Mouse (Mus musculus) thymus, postnatal 0 days (tissue): ENCODE measurements around the gene Lrrc4c. TPM values are rescaled to one million over a fixed set of nuclear protein-coding genes. Genes with fewer than 3 reads are reported as not detected.

ENCODE experiments used
- DNase-seq: peaks from one replicate; pipeline ENCODE4 v3.0.0-alpha.2; 2015; ENCODE audit warnings: low spot score
- microRNA-seq: library from miRNA; unstranded; fragments of <30 nt; microRNA quantifications from one replicate; pipeline ENCODE4, GENCODE M21; 2016; ENCODE audit warnings: borderline number of aligned reads
- polyA plus RNA-seq: library from polyadenylated mRNA; unstranded; fragments of >200 nt; fragmentation: Nextera tagmentation; extraction: Ambion mirVana; gene quantifications from 2 replicates; pipeline ENCODE4 v1.2.1, GENCODE M21; 2015

The Lrrc4c gene
- polyA plus RNA-seq, 1 experiment from 2014 or later, result 0.30 TPM

DNA sequence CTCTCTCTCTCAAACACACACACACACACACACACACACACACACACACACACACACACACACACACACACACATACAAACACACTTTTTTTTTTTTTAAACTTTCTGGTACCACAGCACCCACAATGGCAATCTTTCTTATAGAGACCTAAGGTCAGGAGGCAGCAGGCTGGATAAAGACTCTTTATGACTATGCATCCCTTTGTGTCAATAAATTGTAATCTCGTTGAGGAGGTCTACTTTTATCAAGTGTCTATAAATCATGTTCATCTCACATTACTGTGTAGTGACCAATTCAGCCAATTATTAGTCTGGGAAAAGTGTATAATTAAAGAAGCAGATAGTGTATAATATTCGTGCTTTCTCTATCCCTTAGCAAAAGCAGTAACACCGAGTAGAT is 1286.2 kb downstream of the Lrrc4c start:
- DNase-seq, result no peak

DNA sequence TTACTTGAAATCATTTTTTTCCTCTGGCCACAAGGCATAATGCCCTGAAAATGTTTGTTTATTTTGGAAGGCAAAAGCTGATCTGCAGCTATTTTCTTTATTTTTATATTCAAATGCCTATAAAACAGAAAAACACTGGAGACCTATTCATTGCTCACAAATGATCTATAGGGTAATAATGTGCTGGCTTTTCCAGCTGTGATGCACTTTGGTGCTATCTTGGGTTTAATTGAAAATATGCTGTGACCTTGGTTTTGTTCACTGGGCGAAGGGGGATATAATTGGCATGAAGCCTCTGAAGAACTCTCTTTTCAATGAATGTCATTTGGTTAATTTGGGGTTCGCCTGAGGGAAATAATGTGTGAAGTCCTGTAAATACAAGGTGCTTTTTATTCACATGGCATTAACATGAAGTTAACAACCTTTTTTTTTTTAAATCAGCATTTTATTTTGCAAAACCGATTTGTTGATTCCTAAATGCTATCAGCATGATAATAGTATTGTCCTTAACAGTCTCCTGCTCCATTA is 1286.8 kb downstream of the Lrrc4c start:
- no peak for DNase-seq

DNA sequence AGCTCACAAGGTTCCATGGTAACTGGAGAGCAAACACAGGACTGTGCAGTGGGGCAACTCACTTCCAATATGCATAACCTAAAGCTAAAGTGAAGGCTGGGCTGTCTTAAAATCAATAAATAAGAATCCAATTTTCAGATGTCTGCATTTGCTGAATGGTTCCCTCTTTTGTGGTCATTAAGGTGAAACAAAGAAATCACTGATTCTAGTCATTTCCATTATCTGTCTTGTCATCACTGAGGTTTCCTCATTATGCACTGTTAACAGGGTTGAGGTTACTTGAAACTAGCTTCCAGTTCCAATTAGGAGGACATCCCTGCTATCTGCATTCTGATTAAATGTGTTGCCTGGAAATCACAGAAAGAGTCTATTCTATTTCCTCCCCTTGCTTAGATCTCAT is 1291.5 kb downstream of the Lrrc4c start:
- DNase-seq, result no peak

DNA sequence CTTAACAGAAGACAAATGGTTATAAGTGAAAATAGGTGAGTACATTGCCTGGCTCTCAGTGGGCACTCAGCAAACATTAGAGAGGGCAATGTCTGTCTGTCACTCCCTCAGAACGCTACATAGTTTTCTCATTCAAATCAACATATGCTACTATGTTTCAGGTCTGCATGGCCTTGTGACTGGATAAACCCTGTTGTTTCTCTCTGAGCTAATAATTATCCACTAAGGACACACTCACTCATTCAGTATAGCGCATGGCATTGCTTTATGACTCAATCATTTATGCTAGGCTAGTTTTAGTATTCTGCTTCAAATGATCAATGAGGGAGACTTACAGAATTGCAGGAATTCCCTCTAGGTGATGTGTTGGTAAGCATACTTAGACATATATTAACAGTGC is 1292.6 kb downstream of the Lrrc4c start:
- no peak for DNase-seq

DNA sequence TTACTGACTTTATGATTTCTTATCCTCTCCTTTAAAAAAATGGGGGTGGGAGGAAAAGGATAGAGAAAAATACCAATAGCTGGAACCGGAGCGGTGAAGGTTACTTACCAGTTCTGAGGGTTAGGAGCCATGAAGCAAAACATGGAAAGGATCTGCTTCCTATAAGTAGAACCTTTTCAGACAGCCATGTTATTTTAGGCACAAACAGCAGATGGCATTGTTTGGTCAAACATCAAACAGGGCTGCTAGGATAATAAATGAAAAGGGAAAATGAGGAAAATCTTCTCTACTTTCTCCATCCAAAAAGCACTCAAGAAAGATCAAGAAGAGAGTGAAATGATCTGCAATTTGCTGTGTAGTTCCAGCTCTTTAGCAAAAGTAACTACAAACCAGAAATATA is 1296.8 kb downstream of the Lrrc4c start:
- DNase-seq, result no peak

DNA sequence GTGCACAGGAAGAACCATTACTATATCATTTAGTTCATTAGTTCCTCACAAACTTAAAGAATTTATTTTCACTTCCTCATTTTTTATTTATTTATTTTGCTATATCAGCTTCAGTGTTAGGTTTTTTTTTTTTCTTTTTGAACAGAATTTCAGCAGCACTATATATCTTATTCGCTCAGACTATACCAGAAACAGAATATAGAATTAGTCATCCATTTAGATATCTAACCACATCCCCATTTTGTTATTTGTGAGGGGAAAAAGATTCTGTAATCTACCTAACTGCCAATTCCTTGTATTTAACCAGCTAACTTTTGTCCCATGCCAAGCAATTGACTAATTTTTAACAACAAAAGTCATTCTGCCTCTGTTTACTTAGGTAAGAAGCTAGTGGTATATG is 1300.6 kb downstream of the Lrrc4c start:
- DNase-seq, result no peak

DNA sequence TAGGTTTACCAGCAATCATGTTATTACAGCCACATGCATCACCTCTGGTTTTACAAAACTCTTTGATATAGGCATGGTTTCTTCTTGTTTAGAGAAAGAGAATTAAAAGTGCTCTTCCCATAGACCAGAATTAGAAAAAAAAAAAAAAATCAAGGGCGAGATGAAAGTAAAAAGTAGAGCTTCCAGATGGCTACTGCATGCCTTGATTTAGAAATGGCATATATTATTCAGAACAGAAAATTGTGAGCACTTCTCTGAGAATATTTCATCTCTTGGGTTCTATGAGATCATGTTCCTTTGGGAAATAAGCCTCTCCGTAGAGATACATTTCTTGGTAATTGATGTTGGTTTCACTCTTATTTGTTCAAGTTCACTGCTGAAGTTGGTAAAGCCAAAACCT is 1322.0 kb downstream of the Lrrc4c start:
- no peak for DNase-seq

DNA sequence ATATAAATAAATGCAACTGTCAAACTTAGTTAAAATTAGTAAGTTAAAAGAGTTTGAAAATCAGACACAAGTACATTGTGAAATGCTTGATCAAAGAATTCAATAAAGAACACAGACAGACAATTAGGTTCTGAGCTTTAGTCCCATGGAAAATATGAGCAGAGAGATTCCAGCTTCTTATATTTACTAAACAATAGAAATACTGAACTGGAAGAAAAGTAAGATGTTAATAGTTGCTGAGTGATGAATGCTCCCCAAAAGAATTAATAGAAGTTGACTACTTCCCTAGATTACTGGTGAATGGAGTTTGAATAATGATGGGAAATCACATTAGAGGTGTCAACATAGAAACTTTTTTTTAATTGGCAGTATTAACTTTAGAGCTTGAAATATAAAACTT is 1323.7 kb downstream of the Lrrc4c start:
- no peak for DNase-seq

DNA sequence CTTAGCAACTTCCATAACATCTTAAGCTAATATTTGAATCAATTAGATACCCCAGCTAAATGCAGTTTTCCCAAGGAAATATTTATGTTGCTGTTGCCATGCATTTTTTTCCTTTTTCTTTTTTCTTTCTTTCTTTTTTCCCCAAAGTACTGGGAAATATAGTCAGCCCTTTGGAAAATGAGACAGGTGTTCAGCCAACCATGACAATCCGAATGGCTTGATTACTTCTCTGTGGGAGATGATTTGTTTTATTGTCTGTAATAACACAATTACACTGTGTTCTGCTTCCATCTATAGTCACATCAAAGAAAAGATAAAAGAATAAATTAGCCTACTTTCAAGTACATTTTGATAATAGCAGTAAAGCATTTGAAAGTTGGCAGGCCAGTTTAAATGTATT is 1334.7 kb downstream of the Lrrc4c start:
- DNase-seq, result no peak

Small RNAs within 50 kb of the gene (microRNA-seq; reads per million reads assigned to microRNA genes)
- not detected for gene Gm44320
